ENCODE assay signal across 12 mouse cellular contexts in genomic region chr4:88427630-88428239, GRCm38 (mm10).
"Had no signal": no experiment of that assay in that cellular context is flagged by ENCODE, and none has a peak within 500 bp of the region (broad histone marks: within the 10 kb centered on the region; RNA-seq: fewer than 3 reads in every experiment).

No protein-coding gene starts in this region.

- H3K27ac ChIP-seq: liver, embryonic 13.5 days had no signal

- H3K4me3 ChIP-seq: liver, embryonic 13.5 days had no signal

- H3K4me1 ChIP-seq: liver, embryonic 13.5 days had no signal

- H3K9me3 ChIP-seq: liver, embryonic 13.5 days had no signal

- DNase-seq: kidney, adult 18-20 months; kidney, adult 9 months; kidney, postnatal 14 days; kidney, postnatal 4 days; layer of hippocampus, adult 9-11 months; liver, embryonic 13.5 days; lung, adult 2 months; lung, postnatal 10 days; lung, postnatal 36 days; midbrain, embryonic 14.5 days; thymus, postnatal 25 days had no signal

- H3K27me3 ChIP-seq: liver, embryonic 13.5 days had no signal

- H3K9ac ChIP-seq: liver, embryonic 13.5 days had no signal

- H3K36me3 ChIP-seq: liver, embryonic 13.5 days had no signal

- H3K4me2 ChIP-seq: liver, embryonic 13.5 days; midbrain, embryonic 11.5 days had no signal
